Mouse (Mus musculus): ENCODE results near the gene Tspan3.

GRCm38 (mm10) chr9:56191498-56192455 lies 26.5 kb upstream of the Tspan3 start:
- TF ChIP-seq POLR2A (IDR thresholded peaks at IDR 0.05; ENCODE audit: extremely low read depth, insufficient read depth, low read length) (no peak), CTCF (IDR thresholded peaks at IDR 0.05; ENCODE audit: low read depth, low read length) (no peak)

All from liver, adult 2 months (tissue).